Mouse (Mus musculus) limb, embryonic 11.5 days (tissue): Measurements from ENCODE around the gene Ccr4. TPM values are rescaled to one million over a fixed set of nuclear protein-coding genes. Genes with fewer than 3 reads are reported as not detected.
"Not testable (repeated sequence)": the region's sequence is repeated elsewhere in the genome, so short reads cannot be mapped to it uniquely, and the experiment has no call there.

Source experiments
- ATAC-seq: fragments of 200-750 bp; cut with Nextera tagmentation; 2 replicates; pipeline ENCODE4 v1.8.0; 2017; ENCODE audit warnings: low read depth; ENCODE audit not compliant: insufficient number of reproducible peaks, low FRiP score, low TSS enrichment
- DNase-seq: peaks from one replicate; pipeline ENCODE4 v3.0.0-alpha.2; 2015; ENCODE audit warnings: low spot score
- H3K27ac ChIP-seq: fragments of 300-500 bp; sonication (generic); replicated peaks from 2 replicates; pipeline ENCODE4 v1.5.1; 2014; ENCODE audit warnings: low read depth, mild to moderate bottlenecking, low read length
- H3K27me3 ChIP-seq: fragments of 300-500 bp; sonication (generic); 2 replicates; pipeline ENCODE4 v1.6.1; 2014; ENCODE audit warnings: mild to moderate bottlenecking, low read length, mixed read lengths; ENCODE audit not compliant: control insufficient read depth, insufficient read depth
- H3K36me3 ChIP-seq: fragments of 300-500 bp; sonication (generic); 2 replicates; pipeline ENCODE4 v1.6.1; 2014; ENCODE audit warnings: mild to moderate bottlenecking, low read length, moderate library complexity, mixed read lengths; ENCODE audit not compliant: control insufficient read depth, insufficient read depth
- H3K4me1 ChIP-seq: fragments of 300-500 bp; sonication (generic); 2 replicates; pipeline ENCODE4 v1.6.1; 2014; ENCODE audit warnings: low read length, mixed read lengths; ENCODE audit not compliant: control insufficient read depth, insufficient read depth
- H3K4me2 ChIP-seq: fragments of 300-500 bp; sonication (generic); 2 replicates; pipeline ENCODE4 v1.6.1; 2014; ENCODE audit warnings: low read depth, mild to moderate bottlenecking, moderate library complexity; ENCODE audit not compliant: severe bottlenecking
- H3K4me3 ChIP-seq: fragments of 300-500 bp; sonication (generic); 2 replicates; pipeline ENCODE4 v1.5.1; 2014; ENCODE audit warnings: low read depth, low read length
- H3K9ac ChIP-seq: fragments of 300-500 bp; sonication (generic); 2 replicates; pipeline ENCODE4 v1.6.1; 2014; ENCODE audit warnings: mild to moderate bottlenecking, low read length
- H3K9me3 ChIP-seq: fragments of 300-500 bp; sonication (generic); 2 replicates; pipeline ENCODE4 v1.6.1; 2016; ENCODE audit warnings: low read length; ENCODE audit not compliant: control insufficient read depth
- WGBS: fragments of 180-500 bp; shearing (Covaris S2); extraction: QIAGEN DNeasy Blood & Tissue Kit; methylation state at CpG from one replicate; pipeline ENCODE4 v1.1.7; 2014; 5-methylcytosine and 5-hydroxymethylcytosine counted together
- polyA plus RNA-seq: library from polyadenylated mRNA; unstranded; fragments of >200 nt; fragmentation: Nextera tagmentation; extraction: Ambion mirVana; gene quantifications from 2 replicates; pipeline ENCODE4 v1.2.1, GENCODE M21; 2014

Gene Ccr4
- polyA plus RNA-seq, 1 experiment from 2014 or later: 0.08 TPM

DNA sequence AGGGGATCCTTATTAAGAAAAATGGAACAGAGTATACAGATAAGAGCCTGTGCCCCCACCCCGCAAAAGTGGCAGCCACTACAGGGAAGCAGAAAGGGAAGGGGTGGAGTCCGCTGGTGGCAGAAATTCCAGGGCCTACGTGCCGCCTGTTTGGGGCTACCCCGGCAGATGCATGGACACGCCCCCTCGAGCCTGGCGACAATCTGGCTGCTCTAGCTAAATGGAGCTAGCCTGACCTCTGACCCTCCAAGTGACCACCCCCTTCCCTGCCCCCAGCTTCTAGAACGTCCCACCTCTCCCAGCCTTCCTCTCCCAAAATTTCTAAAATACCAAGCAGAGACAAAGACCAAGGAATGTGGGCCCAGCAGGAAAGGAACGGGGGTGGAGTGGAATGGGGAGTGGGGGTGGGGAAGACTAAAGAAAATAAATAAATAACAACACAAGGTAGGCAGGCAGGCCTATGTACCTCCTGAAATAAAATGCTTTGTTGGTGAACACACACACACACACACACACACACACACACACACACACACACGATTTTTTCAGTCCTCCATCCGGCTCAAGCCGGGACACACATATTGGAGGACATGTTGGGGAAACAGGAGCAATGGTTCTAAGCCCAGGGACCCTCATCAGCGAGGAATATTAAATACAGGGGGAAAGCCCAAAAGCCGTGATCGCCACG, 23.4 kb upstream of the Ccr4 start:
- Histone ChIP-seq H3K9ac (no peak overlapping the region), H3K36me3 (no peaks in the 10 kb centered on the region; the same call in 1 of the 2 replicates), H3K27ac (peak overlapping the region; percentile 1; the same call in 1 of the 2 replicates), H3K4me3 (no peak overlapping the region), H3K27me3 (no peaks in the 10 kb centered on the region), H3K9me3 (no peaks in the 10 kb centered on the region), H3K4me2 (peak overlapping the region; percentile 34), H3K4me1 (peaks cover 37% of the 10 kb centered on the region)
- ATAC-seq (peak; percentile 58; the same call in 1 of the 2 replicates), DNase-seq (peak; percentile 84)
- 9% methylated on average over 17 of the region's 17 CpGs for whole genome bisulfite sequencing

DNA sequence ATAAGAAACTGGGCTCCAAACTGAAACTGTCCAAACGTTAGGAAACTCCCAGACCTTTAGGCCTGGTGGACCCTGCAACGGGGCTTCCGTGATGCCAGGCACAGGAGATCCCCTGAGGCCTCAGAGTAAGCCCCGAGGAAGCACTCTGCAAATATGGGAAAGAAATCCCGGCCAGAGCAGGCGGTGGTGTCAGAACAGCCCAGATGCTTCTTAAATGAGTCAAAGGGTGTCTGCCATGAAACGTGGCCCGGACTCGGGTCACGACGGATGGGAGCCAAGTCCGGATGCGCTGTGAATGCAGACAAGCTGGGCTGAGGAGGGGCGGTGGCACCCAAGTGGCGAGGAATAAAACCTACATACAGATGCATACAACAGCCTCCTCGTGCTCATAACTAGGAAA, 22.4 kb upstream of the Ccr4 start:
- H3K4me1 ChIP-seq: peaks cover 37% of the 10 kb centered on the region
- H3K9ac ChIP-seq: no peak overlapping the region; the same call in 1 of the 2 replicates
- peak overlapping the region; percentile 60; the same call in 1 of the 2 replicates for H3K27ac ChIP-seq
- ATAC-seq (no peak), DNase-seq (peak; percentile 80)
- H3K9me3 ChIP-seq: no peaks in the 10 kb centered on the region
- H3K36me3 ChIP-seq: no peaks in the 10 kb centered on the region; the same call in 1 of the 2 replicates
- 1% methylated on average over 16 of the region's 16 CpGs for WGBS
- no peaks in the 10 kb centered on the region for H3K27me3 ChIP-seq
- H3K4me2 ChIP-seq: peak overlapping the region; percentile 23
- H3K4me3 ChIP-seq: no peak overlapping the region

DNA sequence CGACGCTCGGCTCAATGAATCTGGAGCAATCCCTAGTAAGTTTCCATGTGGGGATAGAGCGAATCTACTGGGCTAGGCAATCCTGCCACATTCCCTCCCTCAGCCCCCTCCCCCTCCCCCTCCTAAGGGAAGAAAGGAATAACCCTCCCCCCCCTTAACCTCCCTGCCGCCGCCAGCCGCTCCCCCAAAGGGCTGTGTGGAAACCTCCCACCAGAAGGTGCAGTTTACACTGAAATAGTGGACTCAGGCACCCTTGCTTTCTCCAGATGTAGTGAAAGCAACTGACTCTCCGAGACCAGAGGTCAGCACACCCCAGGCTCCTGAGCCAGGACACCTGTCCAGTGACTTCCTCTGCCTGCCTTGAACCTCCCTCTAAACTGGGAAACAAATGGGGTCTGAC, 21.9 kb upstream of the Ccr4 start:
- no peaks in the 10 kb centered on the region for H3K27me3 ChIP-seq
- H3K4me1 ChIP-seq: peaks cover 32% of the 10 kb centered on the region
- DNase-seq: peak; percentile 56
- no peaks in the 10 kb centered on the region for H3K9me3 ChIP-seq
- ATAC-seq: no peak
- H3K27ac ChIP-seq: peak overlapping the region; percentile 60; the same call in 1 of the 2 replicates
- WGBS: 3% methylated on average over 8 of the region's 8 CpGs
- no peak overlapping the region for H3K4me3 ChIP-seq
- peak overlapping the region; percentile 23 for H3K4me2 ChIP-seq
- no peaks in the 10 kb centered on the region; the same call in 1 of the 2 replicates for H3K36me3 ChIP-seq
- peak overlapping the region; percentile 30; the same call in 1 of the 2 replicates for H3K9ac ChIP-seq

DNA sequence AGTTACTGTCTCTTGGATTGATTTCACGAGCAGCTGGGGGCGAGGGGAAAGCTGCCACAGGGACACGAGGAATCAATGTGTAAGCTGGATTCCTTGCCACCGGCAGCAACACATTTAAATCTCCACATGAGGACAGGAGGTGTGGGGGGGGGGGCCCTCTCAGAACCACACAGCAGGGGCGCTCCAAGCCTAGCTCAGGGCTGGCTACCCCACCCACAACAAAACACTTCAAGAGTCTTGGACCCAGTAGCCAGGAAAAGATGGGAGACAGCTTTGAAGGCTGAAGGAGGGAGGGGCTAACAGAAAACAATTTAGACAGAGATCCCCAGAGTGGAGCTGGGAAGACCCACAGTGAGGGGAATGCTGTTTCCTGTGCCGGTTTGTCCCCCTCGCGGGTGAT, 21.2 kb upstream of the Ccr4 start:
- Histone ChIP-seq H3K27ac (peak overlapping the region; percentile 5; the same call in 1 of the 2 replicates), H3K9me3 (no peaks in the 10 kb centered on the region), H3K4me2 (peak overlapping the region; percentile 23; the same call in 1 of the 2 replicates), H3K4me3 (no peak overlapping the region), H3K27me3 (no peaks in the 10 kb centered on the region), H3K4me1 (peaks cover 25% of the 10 kb centered on the region), H3K36me3 (no peaks in the 10 kb centered on the region; the same call in 1 of the 2 replicates), H3K9ac (peak overlapping the region; percentile 30; the same call in 1 of the 2 replicates)
- ATAC-seq: no peak
- DNase-seq: no peak
- 11% methylated on average over 8 of the region's 8 CpGs for WGBS

DNA sequence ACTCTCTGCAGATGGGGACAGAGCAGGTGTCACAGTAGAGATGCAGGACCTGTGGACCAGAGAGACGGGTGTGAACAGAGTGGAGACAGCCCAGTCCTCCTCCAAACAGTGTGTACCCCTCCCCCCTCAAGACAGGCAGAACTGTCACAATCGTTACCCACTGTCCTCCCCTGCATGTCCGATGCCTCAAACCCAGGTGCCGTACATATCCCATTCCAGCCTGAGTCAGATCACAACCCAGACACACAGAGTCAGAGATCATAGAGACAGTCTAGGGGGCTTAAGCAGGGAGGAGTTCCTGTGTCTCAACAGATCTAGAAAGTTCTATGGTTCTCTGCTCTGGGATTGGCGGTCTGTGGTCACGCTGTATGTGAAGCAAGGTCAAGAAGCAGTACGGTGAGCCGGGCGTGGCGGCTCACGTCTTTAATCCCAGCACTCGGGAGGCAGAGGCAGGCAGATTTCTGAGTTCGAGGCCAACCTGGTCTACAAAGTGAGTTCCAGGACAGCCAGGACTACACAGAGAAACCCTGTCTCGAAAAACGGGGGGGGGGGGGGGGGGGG, 20.4 kb upstream of the Ccr4 start:
- Histone ChIP-seq H3K4me2 (no peak overlapping the region), H3K4me3 (no peak overlapping the region), H3K36me3 (no peaks in the 10 kb centered on the region; the same call in 1 of the 2 replicates), H3K9ac (no peak overlapping the region), H3K4me1 (peaks cover 22% of the 10 kb centered on the region), H3K9me3 (no peaks in the 10 kb centered on the region), H3K27ac (no peak overlapping the region), H3K27me3 (no peaks in the 10 kb centered on the region)
- 87% methylated on average over 14 of the region's 15 CpGs for WGBS
- DNase-seq (no peak), ATAC-seq (no peak)

DNA sequence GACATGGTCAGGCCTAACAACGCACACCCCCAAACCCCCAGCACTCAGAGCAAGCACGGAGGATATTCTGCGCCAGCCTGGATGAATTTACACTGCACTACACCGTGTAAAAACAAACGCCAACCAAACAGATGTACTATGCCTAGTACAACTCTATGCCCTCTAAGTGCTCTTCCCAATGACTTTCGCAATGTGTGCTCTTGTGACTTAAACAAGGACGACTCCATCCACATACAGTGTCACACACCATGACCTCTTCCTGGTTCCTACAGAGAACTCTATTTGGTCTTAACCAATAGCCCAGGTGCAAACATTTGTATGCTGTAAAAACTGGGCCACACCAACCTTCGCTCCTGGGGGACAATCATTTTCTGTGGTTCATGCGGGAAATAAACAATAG, 17.8 kb upstream of the Ccr4 start:
- no peak for DNase-seq
- H3K36me3 ChIP-seq: no peaks in the 10 kb centered on the region; the same call in 1 of the 2 replicates
- H3K4me2 ChIP-seq: no peak overlapping the region
- H3K4me3 ChIP-seq: no peak overlapping the region
- H3K27ac ChIP-seq: no peak overlapping the region
- WGBS: 97% methylated on average over 9 of the region's 9 CpGs
- no peaks in the 10 kb centered on the region for H3K27me3 ChIP-seq
- ATAC-seq: no peak
- H3K4me1 ChIP-seq: peaks cover 16% of the 10 kb centered on the region
- no peak overlapping the region for H3K9ac ChIP-seq
- no peaks in the 10 kb centered on the region for H3K9me3 ChIP-seq

DNA sequence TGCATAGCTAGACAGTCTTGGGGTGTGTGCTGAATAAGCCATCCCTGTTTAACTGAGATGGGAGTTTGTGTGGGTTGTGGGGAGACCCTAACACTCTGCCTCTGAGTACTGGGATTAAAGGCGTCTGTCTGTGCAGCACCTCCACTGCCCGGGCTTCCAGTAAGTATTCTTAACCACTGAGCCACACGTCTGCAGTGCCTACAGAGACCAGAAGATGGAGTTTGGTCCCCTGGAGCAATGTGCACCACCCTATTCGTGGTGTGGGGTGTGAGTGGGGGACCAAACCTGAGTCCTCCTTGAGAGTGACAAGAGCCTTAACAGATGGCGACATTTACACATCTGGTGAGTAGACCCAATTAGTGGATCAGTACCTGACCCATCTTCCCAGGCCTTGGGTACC, 17.3 kb upstream of the Ccr4 start:
- Histone ChIP-seq H3K4me2 (no peak overlapping the region), H3K9ac (no peak overlapping the region), H3K9me3 (no peaks in the 10 kb centered on the region), H3K4me3 (no peak overlapping the region), H3K36me3 (no peaks in the 10 kb centered on the region; the same call in 1 of the 2 replicates), H3K27me3 (no peaks in the 10 kb centered on the region), H3K27ac (no peak overlapping the region), H3K4me1 (peaks cover 15% of the 10 kb centered on the region)
- 51% methylated on average over 5 of the region's 5 CpGs for WGBS
- DNase-seq: no peak
- no peak for ATAC-seq

DNA sequence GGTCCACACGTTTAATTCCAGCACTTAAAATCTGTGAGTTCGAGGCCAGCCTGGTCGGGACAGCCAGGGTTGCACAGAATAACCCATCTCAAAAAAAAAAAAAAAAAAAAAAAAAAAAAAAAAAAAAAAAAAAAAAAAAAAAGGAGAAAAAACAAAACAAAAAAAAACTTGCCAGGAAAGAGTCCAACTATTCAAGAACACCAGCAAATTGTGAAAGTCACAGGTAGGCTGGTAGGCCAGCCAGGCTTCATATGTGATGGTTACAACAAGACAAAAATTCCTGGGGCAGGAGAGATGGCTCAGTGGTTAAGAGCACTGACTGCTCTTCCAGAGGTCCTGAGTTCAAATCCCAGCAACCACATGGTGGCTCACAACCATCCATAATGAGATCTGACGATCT, 15.8 kb upstream of the Ccr4 start:
- not testable (repeated sequence) for H3K4me2 ChIP-seq, ATAC-seq, H3K9ac ChIP-seq, H3K27ac ChIP-seq, DNase-seq, H3K36me3 ChIP-seq, H3K4me3 ChIP-seq, H3K27me3 ChIP-seq, H3K4me1 ChIP-seq, H3K9me3 ChIP-seq
- WGBS: 80% methylated on average over 4 of the region's 4 CpGs
